8 mouse cellular contexts compared by ENCODE assay signal in genomic region chr1:93824609-93825008, GRCm38 (mm10). TPM values are rescaled to one million over a fixed set of nuclear protein-coding genes. Genes with fewer than 3 reads are reported as not detected.
A peak's percentile ranks its signal among the peaks of the same experiment; 100 is the strongest.
DNase-seq lines count a peak whose midpoint lies in the region; ATAC-seq and TF ChIP-seq lines count a peak whose summit lies in the region.

Gene D2hgdh (plus strand): TSS chr1:93824909.

- H3K9me3 ChIP-seq in lung, embryonic 15.5 days = no peaks in the 10 kb centered on the region
- H3K9me3 ChIP-seq in intestine, postnatal 0 days (ENCODE audit: control insufficient read depth) = no peaks in the 10 kb centered on the region
- H3K9me3 ChIP-seq in midbrain, embryonic 11.5 days (ENCODE audit: control insufficient read depth, low read length) = no peaks in the 10 kb centered on the region

- ATAC-seq in lung, embryonic 15.5 days (ENCODE audit: borderline replicate concordance, extremely low read depth, low FRiP score, low TSS enrichment) = 0 out of 2 replicates have a peak, but pooled peaks have one; percentile 11
- ATAC-seq in intestine, postnatal 0 days = peak; percentile 3; the same call in 1 of the 2 replicates
- ATAC-seq in midbrain, embryonic 11.5 days (ENCODE audit: low FRiP score) = peak; percentile 14

- peaks cover 19% of the 10 kb centered on the region for H3K36me3 ChIP-seq in lung, embryonic 15.5 days
- H3K36me3 ChIP-seq in intestine, postnatal 0 days (ENCODE audit: control insufficient read depth, insufficient read depth) = peaks cover 22% of the 10 kb centered on the region
- no peaks in the 10 kb centered on the region for H3K36me3 ChIP-seq in midbrain, embryonic 11.5 days (ENCODE audit: control insufficient read depth, insufficient read depth, low read length)

- peak within 1 kb of the TSS; percentile 62 for H3K9ac ChIP-seq in lung, embryonic 15.5 days
- H3K9ac ChIP-seq in intestine, postnatal 0 days (ENCODE audit: low read depth, low read length) = peak within 1 kb of the TSS; percentile 58
- peak within 1 kb of the TSS; percentile 69 for H3K9ac ChIP-seq in midbrain, embryonic 11.5 days (ENCODE audit: low read length)

- H3K27me3 ChIP-seq in lung, embryonic 15.5 days = no peaks in the 10 kb centered on the region
- H3K27me3 ChIP-seq in intestine, postnatal 0 days (replicated peaks; ENCODE audit: control insufficient read depth, insufficient read depth, low read length) = no peaks in the 10 kb centered on the region
- H3K27me3 ChIP-seq in midbrain, embryonic 11.5 days (ENCODE audit: control insufficient read depth, insufficient read depth, low read length) = no peaks in the 10 kb centered on the region

- WGBS in lung, embryonic 15.5 days = 11% methylated on average over 10 of the region's 10 CpGs
- 4% methylated on average over 10 of the region's 10 CpGs for WGBS in intestine, postnatal 0 days
- 5% methylated on average over 10 of the region's 10 CpGs for WGBS in midbrain, embryonic 11.5 days

- no peak for TF ChIP-seq POLR2A in bone marrow macrophage, adult 2 months (IDR thresholded peaks at IDR 0.05; ENCODE audit: borderline replicate concordance, low read depth, low read length)

- peak within 1 kb of the TSS; percentile 70 for H3K4me3 ChIP-seq in lung, embryonic 15.5 days
- peak within 1 kb of the TSS; percentile 61 for H3K4me3 ChIP-seq in bone marrow macrophage, adult 2 months (ENCODE audit: insufficient read depth, low read length)
- peak within 1 kb of the TSS; percentile 49 for H3K4me3 ChIP-seq in intestine, postnatal 0 days (ENCODE audit: low read depth, low read length)
- H3K4me3 ChIP-seq in midbrain, embryonic 11.5 days (ENCODE audit: low read depth, low read length) = peak within 1 kb of the TSS; percentile 55

- peak within 1 kb of the TSS; percentile 98 for H3K27ac ChIP-seq in lung, embryonic 15.5 days
- peak within 1 kb of the TSS; percentile 72 for H3K27ac ChIP-seq in bone marrow macrophage, adult 2 months (ENCODE audit: insufficient read depth, low read depth, low read length)
- H3K27ac ChIP-seq in intestine, postnatal 0 days (ENCODE audit: low read depth, low read length) = peak within 1 kb of the TSS; percentile 96
- H3K27ac ChIP-seq in midbrain, embryonic 11.5 days (ENCODE audit: low read depth, low read length) = peak within 1 kb of the TSS; percentile 79

- peaks cover 5% of the 10 kb centered on the region for H3K4me1 ChIP-seq in lung, embryonic 15.5 days
- peaks cover 14% of the 10 kb centered on the region for H3K4me1 ChIP-seq in bone marrow macrophage, adult 2 months (ENCODE audit: control insufficient read depth, insufficient read depth, low read length)
- H3K4me1 ChIP-seq in intestine, postnatal 0 days (replicated peaks; ENCODE audit: control insufficient read depth, insufficient read depth, low read length) = no peaks in the 10 kb centered on the region
- peaks cover 7% of the 10 kb centered on the region for H3K4me1 ChIP-seq in midbrain, embryonic 11.5 days (ENCODE audit: control insufficient read depth, insufficient read depth, low read length)

- no peak for TF ChIP-seq CTCF in bone marrow macrophage, adult 2 months (IDR thresholded peaks at IDR 0.05; ENCODE audit: low read depth, low read length)
- TF ChIP-seq CTCF in intestine, postnatal 0 days (IDR thresholded peaks at IDR 0.05; ENCODE audit: low read depth) = no peak

- no peak for DNase-seq in lung, adult 18-20 months
- no peak for DNase-seq in gastrocnemius, postnatal 4 days (ENCODE audit: low spot score in 2 of 2)
- DNase-seq in midbrain, embryonic 11.5 days (ENCODE audit: low spot score, missing footprints) = peak; percentile 88
- no peak for DNase-seq in c-Kit-positive CD71-positive TER-119-positive erythroid progenitor cells, embryonic 14.5 days (ENCODE audit: low spot score)
- DNase-seq in thymus, postnatal 0 days (ENCODE audit: low spot score) = no peak

- H3K4me2 ChIP-seq in lung, embryonic 15.5 days = peak within 1 kb of the TSS; percentile 65
- peak within 1 kb of the TSS; percentile 82 for H3K4me2 ChIP-seq in intestine, postnatal 0 days (replicated peaks; ENCODE audit: low read depth)
- H3K4me2 ChIP-seq in midbrain, embryonic 11.5 days = peak within 1 kb of the TSS; percentile 69

RNA-seq across cellular contexts. Expression of gene D2hgdh, which starts in this region (rescaled TPM):
- 12.5 and 14.9 TPM in 2 replicates for polyA plus RNA-seq in lung, embryonic 15.5 days (2015; fragmentation: Nextera tagmentation; extraction: Ambion mirVana)
- 16.2 and 20.8 TPM in 2 replicates for polyA plus RNA-seq in bone marrow macrophage, adult 2 months (2012; ENCODE audit: insufficient read depth, insufficient read length, missing spikeins)
- total RNA-seq in gastrocnemius, postnatal 4 days (2021) = 10 to 100 TPM; 19.6 to 24.0 TPM
- polyA plus RNA-seq in intestine, postnatal 0 days (2015; fragmentation: Nextera tagmentation; extraction: Ambion mirVana) = 9.3 and 9.5 TPM in 2 replicates
- 10.2 and 12.1 TPM in 2 replicates for polyA plus RNA-seq in midbrain, embryonic 11.5 days (2014; fragmentation: Nextera tagmentation; extraction: Ambion mirVana)
- polyA plus RNA-seq in thymus, postnatal 0 days (2015; fragmentation: Nextera tagmentation; extraction: Ambion mirVana) = 7.6 and 8.4 TPM in 2 replicates
